Mouse (Mus musculus) CH12.LX (cell line): ENCODE measurements at regions not wholly inside any gene's neighbourhood (a gene's known extent, or its start where the extent isn't known, plus 50 kb on each side); places are given as distances from the start of the nearest gene placed in this dataset.

ENCODE experiments used
- DNase-seq: peaks from one replicate; pipeline ENCODE4 v3.0.0-alpha.2; 2013; ENCODE audit errors: extremely low read depth
- H3K27ac ChIP-seq: 2 replicates; pipeline ENCODE4 v1.5.1; 2012; ENCODE audit warnings: low read depth, mild to moderate bottlenecking, control low read depth, moderate library complexity; ENCODE audit not compliant: insufficient read depth
- H3K27me3 ChIP-seq: replicated peaks from 2 replicates; pipeline ENCODE3; 2012; ENCODE audit warnings: inconsistent platforms
- H3K36me3 ChIP-seq, 2 experiments: replicated peaks in 1 of 2; 2 replicates each; pipeline versions ENCODE3 to v1.6.1; 2012; ENCODE audit warnings: inconsistent platforms in 1 of 2, low read length in 1 of 2, mild to moderate bottlenecking in 1 of 2, mixed read lengths in 1 of 2, moderate library complexity in 1 of 2; ENCODE audit not compliant: control insufficient read depth in 1 of 2, insufficient read depth in 1 of 2
- H3K4me1 ChIP-seq, 2 experiments: 2 replicates each; pipeline ENCODE4 v1.6.1; 2012; ENCODE audit warnings: inconsistent platforms in 1 of 2, moderate library complexity in 1 of 2; ENCODE audit not compliant: insufficient read depth in 2 of 2, control insufficient read depth in 1 of 2
- H3K4me2 ChIP-seq: 2 replicates; pipeline ENCODE4 v1.6.1; 2012; ENCODE audit warnings: low read depth, mild to moderate bottlenecking, control low read depth; ENCODE audit not compliant: poor library complexity, insufficient read depth, severe bottlenecking
- H3K4me3 ChIP-seq, 3 experiments: fragments of 150-350 bp in 1 of 3; sonication (generic) in 1 of 3; replicated peaks in 1 of 3; 2 replicates each; pipeline versions ENCODE3 to v1.5.1; 2011 to 2012; ENCODE audit warnings: low read depth in 2 of 3, low read length in 2 of 3, mild to moderate bottlenecking in 2 of 3, moderate library complexity in 2 of 3, control low read depth in 1 of 3, improper control_type of control experiment in 1 of 3, inconsistent platforms in 1 of 3, mixed read lengths in 1 of 3; ENCODE audit not compliant: poor library complexity in 1 of 3
- H3K79me2 ChIP-seq: replicated peaks from 2 replicates; pipeline ENCODE4 v1.6.1; 2012; ENCODE audit warnings: mild to moderate bottlenecking, moderate library complexity; ENCODE audit not compliant: control insufficient read depth, poor library complexity, insufficient read depth, severe bottlenecking; ENCODE audit errors: extremely low read depth
- H3K9ac ChIP-seq: 2 replicates; pipeline ENCODE4 v1.6.1; 2012; ENCODE audit warnings: low read depth, mild to moderate bottlenecking, control low read depth, moderate library complexity; ENCODE audit not compliant: insufficient read depth
- H3K9me3 ChIP-seq: replicated peaks from 2 replicates; pipeline ENCODE3; 2012; ENCODE audit warnings: low read length, inconsistent platforms, mixed read lengths
- BHLHE40 ChIP-seq: IDR thresholded peaks from 2 replicates; pipeline ENCODE4 v1.6.1; 2011; ENCODE audit warnings: mild to moderate bottlenecking, low read depth, low read length, improper control_type of control experiment
- CHD1 ChIP-seq: IDR thresholded peaks from 2 replicates; pipeline ENCODE4 v1.6.1; 2012; ENCODE audit warnings: low read depth, low read length, improper control_type of control experiment, inconsistent platforms
- CHD2 ChIP-seq: IDR thresholded peaks from 2 replicates; pipeline ENCODE4 v1.6.1; 2011; ENCODE audit warnings: low read length, improper control_type of control experiment
- CTCF ChIP-seq, 2 experiments: IDR thresholded peaks in 1 of 2; conservative IDR thresholded peaks in 1 of 2; 2 replicates each; pipeline ENCODE4 v1.5.1; 2011 to 2012; ENCODE audit warnings: low read depth in 2 of 2, low read length in 2 of 2, improper control_type of control experiment in 1 of 2, inconsistent platforms in 1 of 2, mild to moderate bottlenecking in 1 of 2, moderate library complexity in 1 of 2
- E2F4 ChIP-seq: IDR thresholded peaks from 2 replicates; pipeline ENCODE4 v1.6.1; 2011; ENCODE audit warnings: low read depth, low read length, improper control_type of control experiment; ENCODE audit not compliant: insufficient replicate concordance
- ELF1 ChIP-seq: IDR thresholded peaks from 2 replicates; pipeline ENCODE4 v1.6.1; 2014; ENCODE audit warnings: low read depth, mild to moderate bottlenecking, inconsistent platforms, low read length, improper control_type of control experiment
- EP300 ChIP-seq: IDR thresholded peaks from 2 replicates; pipeline ENCODE4 v1.6.1; 2011; ENCODE audit warnings: low read length, improper control_type of control experiment
- GABPA ChIP-seq: IDR thresholded peaks from 2 replicates; pipeline ENCODE4 v1.6.1; 2012; ENCODE audit warnings: low read depth, low read length, improper control_type of control experiment, inconsistent platforms; ENCODE audit not compliant: insufficient replicate concordance
- HCFC1 ChIP-seq: IDR thresholded peaks from 2 replicates; pipeline ENCODE4 v1.6.1; 2012; ENCODE audit warnings: low read depth, mild to moderate bottlenecking, inconsistent platforms, low read length, improper control_type of control experiment
- JUND ChIP-seq: conservative IDR thresholded peaks from 2 replicates; pipeline ENCODE4 v1.6.1; 2011; ENCODE audit warnings: low read depth, low read length, improper control_type of control experiment
- KAT2A ChIP-seq: IDR thresholded peaks from 2 replicates; pipeline ENCODE4 v1.6.1; 2012; ENCODE audit warnings: low read length, improper control_type of control experiment, inconsistent platforms; ENCODE audit not compliant: insufficient replicate concordance
- MAFK ChIP-seq: IDR thresholded peaks from 2 replicates; pipeline ENCODE4 v1.6.1; 2011; ENCODE audit warnings: low read length, improper control_type of control experiment; ENCODE audit not compliant: insufficient replicate concordance
- MEF2A ChIP-seq: IDR thresholded peaks from 2 replicates; pipeline ENCODE4 v1.6.1; 2014; ENCODE audit warnings: low read depth, mild to moderate bottlenecking, inconsistent platforms, low read length, improper control_type of control experiment, borderline replicate concordance
- MXI1 ChIP-seq: IDR thresholded peaks from 2 replicates; pipeline ENCODE4 v1.6.1; 2011; ENCODE audit warnings: mild to moderate bottlenecking, low read depth, low read length, improper control_type of control experiment
- MYC ChIP-seq: IDR thresholded peaks from 2 replicates; pipeline ENCODE4 v1.6.1; 2011; ENCODE audit warnings: low read depth, mild to moderate bottlenecking, improper control_type of control experiment, low read length
- RAD21 ChIP-seq: IDR thresholded peaks from 2 replicates; pipeline ENCODE4 v1.6.1; 2011; ENCODE audit warnings: low read depth, mild to moderate bottlenecking, low read length, improper control_type of control experiment, moderate library complexity
- RCOR1 ChIP-seq: conservative IDR thresholded peaks from 2 replicates; pipeline ENCODE4 v1.6.1; 2012; ENCODE audit warnings: low read depth, mild to moderate bottlenecking, inconsistent platforms, low read length, improper control_type of control experiment
- SIN3A ChIP-seq: IDR thresholded peaks from 2 replicates; pipeline ENCODE4 v1.6.1; 2012; ENCODE audit warnings: low read length, improper control_type of control experiment, inconsistent platforms
- TBP ChIP-seq: conservative IDR thresholded peaks from 2 replicates; pipeline ENCODE4 v1.6.1; 2011; ENCODE audit warnings: low read depth, low read length, improper control_type of control experiment
- TCF12 ChIP-seq: IDR thresholded peaks from 2 replicates; pipeline ENCODE4 v1.6.1; 2014; ENCODE audit warnings: low read depth, mild to moderate bottlenecking, inconsistent platforms, low read length, improper control_type of control experiment
- UBTF ChIP-seq: IDR thresholded peaks from 2 replicates; pipeline ENCODE4 v1.6.1; 2012; ENCODE audit warnings: low read depth, mild to moderate bottlenecking, inconsistent platforms, low read length, improper control_type of control experiment, moderate library complexity
- USF1 ChIP-seq: IDR thresholded peaks from 2 replicates; pipeline ENCODE4 v1.6.1; 2014; ENCODE audit warnings: low read depth, mild to moderate bottlenecking, inconsistent platforms, low read length, improper control_type of control experiment
- ZC3H11A ChIP-seq: IDR thresholded peaks from 2 replicates; pipeline ENCODE4 v1.6.1; 2012; ENCODE audit warnings: low read depth, mild to moderate bottlenecking, inconsistent platforms, low read length, improper control_type of control experiment
- ZKSCAN1 ChIP-seq: IDR thresholded peaks from 2 replicates; pipeline ENCODE4 v1.6.1; 2012; ENCODE audit warnings: low read depth, inconsistent platforms, low read length, improper control_type of control experiment, borderline replicate concordance
- ZNF384 ChIP-seq: IDR thresholded peaks from 2 replicates; pipeline ENCODE4 v1.6.1; 2012; ENCODE audit warnings: low read depth, low read length, improper control_type of control experiment, inconsistent platforms
- dilution Hi-C: fragments of 300-500 bp; cut with MboI; formaldehyde crosslinking; loops from 2 replicates; pipeline ENCODE4 v1.14.3; 2020; ENCODE audit warnings: low sequenced_read_pairs; ENCODE audit not compliant: extremely low pct_unique_long_range_greater_than_20kb, extremely low pct_ligation_motif_present
- in situ Hi-C: fragments of 300-500 bp; cut with MboI; formaldehyde crosslinking; loops from 3 replicates; pipeline ENCODE4 v1.14.3; 2019; ENCODE audit warnings: low sequenced_read_pairs, low pct_ligation_motif_present, low pct_unique_long_range_greater_than_20kb, mixed read lengths

DNA sequence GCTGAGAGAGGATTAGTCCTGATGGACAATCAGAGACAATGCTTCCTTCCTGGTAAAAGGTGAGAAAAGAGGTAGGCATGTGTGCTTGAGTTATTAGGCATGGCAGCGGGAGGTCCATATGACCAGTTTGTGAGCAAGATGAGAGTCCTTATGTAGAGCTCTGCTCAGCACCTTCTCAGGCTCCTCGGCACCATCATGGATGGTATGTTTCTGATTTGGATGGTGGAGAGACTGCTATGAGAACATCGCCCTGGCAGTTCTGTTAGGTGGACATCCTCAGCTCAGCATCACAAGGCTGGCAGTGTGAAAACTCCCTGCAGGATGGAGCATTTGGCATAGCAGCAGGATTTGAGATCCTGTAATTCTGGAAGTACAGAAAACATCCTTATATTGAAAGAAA is 176.2 kb upstream of the Plscr5 start:
- dilution Hi-C loops = no loop called here
- TF ChIP-seq SIN3A = no peak
- TF ChIP-seq HCFC1 = no peak
- no peak for TF ChIP-seq ZNF384
- no peak for TF ChIP-seq KAT2A
- no peak for TF ChIP-seq CHD2
- no peak for TF ChIP-seq MEF2A
- TF ChIP-seq TBP = no peak
- TF ChIP-seq UBTF = no peak
- TF ChIP-seq ZC3H11A = no peak
- TF ChIP-seq TCF12 = no peak
- no peak for TF ChIP-seq CHD1
- TF ChIP-seq EP300 = no peak
- TF ChIP-seq E2F4 = no peak
- TF ChIP-seq MAFK = no peak
- TF ChIP-seq MXI1 = no peak
- Histone ChIP-seq H3K27me3 (no peaks in the 10 kb centered on the region), H3K9ac (no peak overlapping the region), H3K4me1 (no peaks in the 10 kb centered on the region), H3K36me3 (no peaks in the 10 kb centered on the region), H3K79me2 (no peaks in the 10 kb centered on the region), H3K27ac (no peak overlapping the region), H3K9me3 (no peaks in the 10 kb centered on the region), H3K4me2 (no peak overlapping the region), H3K4me3 (no peak overlapping the region)
- DNase-seq = no peak
- in situ Hi-C loops = no loop called here

DNA sequence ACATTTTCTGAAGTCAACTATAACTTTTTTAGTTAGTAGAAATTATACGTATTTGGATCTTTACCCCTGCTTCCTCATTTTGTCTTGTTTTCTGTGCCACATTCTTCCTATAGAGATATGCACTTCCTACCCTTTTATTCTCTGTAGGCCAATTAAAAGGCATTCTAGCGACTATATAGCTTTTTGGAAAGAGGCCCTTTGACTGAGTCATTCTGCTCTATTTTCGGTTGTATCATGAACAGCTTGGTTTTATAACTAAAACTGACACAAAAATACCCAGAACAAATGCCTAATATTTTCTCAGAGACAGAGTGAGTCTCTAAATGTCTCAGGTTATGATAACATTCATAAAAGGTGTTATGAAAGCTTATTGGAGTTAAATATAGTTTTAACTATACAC is 176.8 kb upstream of the Plscr5 start:
- dilution Hi-C loops = no loop called here

More for the DNA sequence above, 176.8 kb upstream of the Plscr5 start:
- no peaks in the 10 kb centered on the region for H3K27me3 ChIP-seq
- TF ChIP-seq UBTF = no peak
- no peak for TF ChIP-seq ZKSCAN1
- TF ChIP-seq USF1 = no peak
- TF ChIP-seq MYC = no peak
- TF ChIP-seq TBP = no peak
- TF ChIP-seq ELF1 = no peak
- no peak for TF ChIP-seq SIN3A
- no peak for TF ChIP-seq BHLHE40
- TF ChIP-seq GABPA = no peak
- no peak for TF ChIP-seq CHD2
- TF ChIP-seq MEF2A = no peak
- TF ChIP-seq JUND = no peak
- TF ChIP-seq RAD21 = no peak
- TF ChIP-seq EP300 = no peak
- TF ChIP-seq RCOR1 = no peak
- no peak for TF ChIP-seq MAFK
- no peak for TF ChIP-seq CTCF (conservative IDR thresholded peaks at IDR 0.05 in 1 of 2, IDR thresholded peaks at IDR 0.05 in 1 of 2; ENCODE audit: low read depth in 2 of 2, low read length in 2 of 2)
- TF ChIP-seq, all 38 proteins: peak for 0
- no peak overlapping the region for H3K27ac ChIP-seq
- no peak overlapping the region for H3K4me3 ChIP-seq
- no peaks in the 10 kb centered on the region for H3K36me3 ChIP-seq
- no peak for DNase-seq
- in situ Hi-C loops = no loop called here
- no peaks in the 10 kb centered on the region for H3K79me2 ChIP-seq
- H3K9me3 ChIP-seq = no peaks in the 10 kb centered on the region
- no peak overlapping the region for H3K4me2 ChIP-seq
- no peaks in the 10 kb centered on the region for H3K4me1 ChIP-seq
- no peak overlapping the region for H3K9ac ChIP-seq
